14 mouse cellular contexts compared by ENCODE assay signal in the genomic region with DNA sequence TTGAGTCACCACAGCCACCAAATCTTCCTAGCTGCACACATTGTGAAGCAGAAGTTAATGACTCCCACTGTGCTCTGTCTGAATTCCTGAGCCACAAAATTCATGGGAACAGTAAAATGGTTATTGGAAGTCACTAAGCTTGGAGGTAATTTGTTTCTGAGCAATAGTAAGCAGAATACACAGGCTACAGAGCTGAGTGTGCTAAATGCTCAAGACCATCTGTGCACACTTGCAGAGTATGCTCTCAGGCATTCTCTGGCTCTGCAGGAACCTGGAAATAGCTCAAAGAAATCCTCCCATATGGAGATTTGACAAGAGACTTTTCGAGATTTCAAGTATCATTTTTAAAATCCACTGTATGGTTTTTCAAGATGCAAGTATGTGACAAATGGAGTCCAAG. TPM values are rescaled to one million over a fixed set of nuclear protein-coding genes. Genes with fewer than 3 reads are reported as not detected.
A peak's percentile ranks its signal among the peaks of the same experiment; 100 is the strongest.
DNase-seq lines count a peak whose midpoint lies in the region; ATAC-seq and TF ChIP-seq lines count a peak whose summit lies in the region.
"Had no signal": no experiment of that assay in that cellular context is flagged by ENCODE, and none has a peak within 500 bp of the region (broad histone marks: within the 10 kb centered on the region; RNA-seq: fewer than 3 reads in every experiment).

No protein-coding gene starts in this region.

- no peak overlapping the region for H3ac ChIP-seq in myocyte (ENCODE audit: control insufficient read depth, insufficient read length)

- peak; percentile 86 for ATAC-seq in forebrain, embryonic 16.5 days
- ATAC-seq in forebrain, embryonic 12.5 days (ENCODE audit: low FRiP score): no peak
- ATAC-seq: midbrain, embryonic 13.5 days had no signal

- no peaks in the 10 kb centered on the region for H3K4me1 ChIP-seq in forebrain, embryonic 16.5 days (replicated peaks; ENCODE audit: control insufficient read depth, insufficient read depth, low read length)
- no peaks in the 10 kb centered on the region for H3K4me1 ChIP-seq in forebrain, embryonic 12.5 days
- no peaks in the 10 kb centered on the region; the same call in 1 of the 2 replicates for H3K4me1 ChIP-seq in cerebellum, adult 2 months (ENCODE audit: control insufficient read depth, insufficient read depth, low read length)
- H3K4me1 ChIP-seq: limb, embryonic 12.5 days; midbrain, embryonic 13.5 days; neural tube, embryonic 13.5 days had no signal

- no peaks in the 10 kb centered on the region for H3K9me3 ChIP-seq in forebrain, embryonic 16.5 days (ENCODE audit: control insufficient read depth, low read length)
- H3K9me3 ChIP-seq in forebrain, embryonic 12.5 days: no peaks in the 10 kb centered on the region
- H3K9me3 ChIP-seq: limb, embryonic 12.5 days; midbrain, embryonic 13.5 days; neural tube, embryonic 13.5 days had no signal

- no peaks in the 10 kb centered on the region for H3K36me3 ChIP-seq in forebrain, embryonic 16.5 days (ENCODE audit: control insufficient read depth, insufficient read depth)
- no peaks in the 10 kb centered on the region for H3K36me3 ChIP-seq in forebrain, embryonic 12.5 days (replicated peaks)
- no peaks in the 10 kb centered on the region for H3K36me3 ChIP-seq in myocyte (ENCODE audit: control insufficient read depth, insufficient read depth)
- H3K36me3 ChIP-seq: limb, embryonic 12.5 days; midbrain, embryonic 13.5 days; neural tube, embryonic 13.5 days had no signal

- H3K9ac ChIP-seq in forebrain, embryonic 16.5 days (replicated peaks; ENCODE audit: low read depth, low read length): no peak overlapping the region
- no peak overlapping the region for H3K9ac ChIP-seq in forebrain, embryonic 12.5 days
- H3K9ac ChIP-seq: limb, embryonic 12.5 days; midbrain, embryonic 13.5 days; neural tube, embryonic 13.5 days had no signal

- no peak for TF ChIP-seq CTCF in cerebellum, adult 2 months (IDR thresholded peaks at IDR 0.05; ENCODE audit: borderline replicate concordance, insufficient read depth, low read depth, low read length)

- H3K27ac ChIP-seq in forebrain, embryonic 16.5 days (ENCODE audit: low read length): no peak overlapping the region
- no peak overlapping the region for H3K27ac ChIP-seq in forebrain, embryonic 12.5 days
- no peak overlapping the region for H3K27ac ChIP-seq in cerebellum, adult 2 months (ENCODE audit: insufficient read depth, low read length)
- H3K27ac ChIP-seq: layer of hippocampus, adult 2 months; limb, embryonic 12.5 days; macrophage; midbrain, embryonic 13.5 days; neural tube, embryonic 13.5 days had no signal

- H3K27me3 ChIP-seq in forebrain, embryonic 16.5 days (replicated peaks; ENCODE audit: control insufficient read depth, insufficient read depth, low read length): no peaks in the 10 kb centered on the region
- no peaks in the 10 kb centered on the region for H3K27me3 ChIP-seq in forebrain, embryonic 12.5 days
- no peaks in the 10 kb centered on the region for H3K27me3 ChIP-seq in cerebellum, adult 2 months (ENCODE audit: control insufficient read depth, insufficient read depth, low read length)
- no peaks in the 10 kb centered on the region for H3K27me3 ChIP-seq in myocyte (ENCODE audit: control insufficient read depth, insufficient read depth, insufficient read length)
- H3K27me3 ChIP-seq: limb, embryonic 12.5 days; midbrain, embryonic 13.5 days; neural tube, embryonic 13.5 days had no signal

- intact Hi-C loops in left cerebral cortex, postnatal 4 days (cut with DNase I): loop anchor here (10.0 kb wide), 1 partner anchor 308 kb away; no protein-coding TSS in a partner anchor
- intact Hi-C loops in gastrocnemius, postnatal 36 days (cut with DNase I): no loop called here

- no peaks in the 10 kb centered on the region for H3K79me2 ChIP-seq in myocyte (ENCODE audit: control insufficient read depth, insufficient read depth)

- peak; percentile 4 for DNase-seq in left cerebral cortex, adult 11 months (ENCODE audit: low spot score)
- no peak for DNase-seq in left cerebral cortex, postnatal 4 days
- peak; percentile 20 to 57 for DNase-seq in cerebellum, adult 2 months
- DNase-seq in heart, postnatal 4 days: no peak
- DNase-seq in gastrocnemius, postnatal 36 days: no peak
- DNase-seq: adrenal gland, postnatal 10 days had no signal

- TF ChIP-seq POLR2A in cerebellum, adult 2 months (IDR thresholded peaks at IDR 0.05; ENCODE audit: borderline replicate concordance, insufficient read depth, low read length): no peak
- no peak for TF ChIP-seq POLR2A in myocyte (IDR thresholded peaks at IDR 0.05; ENCODE audit: insufficient read length, low read depth)

- H3K4me3 ChIP-seq in forebrain, embryonic 16.5 days (replicated peaks; ENCODE audit: low read length): no peak overlapping the region
- H3K4me3 ChIP-seq in forebrain, embryonic 12.5 days (replicated peaks): no peak overlapping the region
- no peak overlapping the region for H3K4me3 ChIP-seq in cerebellum, adult 2 months (replicated peaks; ENCODE audit: insufficient read depth, low read depth, low read length)
- H3K4me3 ChIP-seq in myocyte: no peak overlapping the region
- H3K4me3 ChIP-seq: layer of hippocampus, adult 2 months; limb, embryonic 12.5 days; midbrain, embryonic 13.5 days; neural tube, embryonic 13.5 days had no signal

- no peak overlapping the region for H3K4me2 ChIP-seq in forebrain, embryonic 16.5 days (ENCODE audit: low read length)
- no peak overlapping the region for H3K4me2 ChIP-seq in forebrain, embryonic 12.5 days
- peak overlapping the region; percentile 58 for H3K4me2 ChIP-seq in myocyte (ENCODE audit: low read depth)
- H3K4me2 ChIP-seq: limb, embryonic 12.5 days; midbrain, embryonic 13.5 days; neural tube, embryonic 13.5 days had no signal

- WGBS in forebrain, embryonic 16.5 days: 57% methylated on average over 1 of the region's 1 CpGs
- 69% methylated on average over 1 of the region's 1 CpGs for whole genome bisulfite sequencing in forebrain, embryonic 12.5 days
- 10% methylated on average over 1 of the region's 1 CpGs for WGBS in cerebellum, adult 2 months

TF ChIP-seq in myocyte, 11 proteins besides CTCF, POLR2A, EP300 and RAD21:
- TF ChIP-seq USF1 (IDR thresholded peaks at IDR 0.05; ENCODE audit: low read depth) (no peak), REST (IDR thresholded peaks at IDR 0.05; ENCODE audit: insufficient read depth, insufficient read length) (no peak), MYOD1 (IDR thresholded peaks at IDR 0.05; ENCODE audit: control insufficient read depth in 1 of 3, insufficient read length in 2 of 3, low read depth in 2 of 3) (no peak), TCF3 (IDR thresholded peaks at IDR 0.05; ENCODE audit: insufficient read length, low read depth) (no peak), MAX (IDR thresholded peaks at IDR 0.05; ENCODE audit: low read depth) (no peak), CEBPB (IDR thresholded peaks at IDR 0.05; ENCODE audit: insufficient read depth, poor library complexity, severe bottlenecking) (no peak), SRF (IDR thresholded peaks at IDR 0.05; ENCODE audit: control insufficient read depth, insufficient read length, low read depth) (no peak), TCF12 (IDR thresholded peaks at IDR 0.05; ENCODE audit: insufficient read depth, poor library complexity, severe bottlenecking) (no peak), POLR2AphosphoS2 (IDR thresholded peaks at IDR 0.05; ENCODE audit: insufficient read length, low read depth) (no peak)

RNA-seq across cellular contexts. Expression of a gene that starts 31.5 kb away (rescaled TPM):
- polyA plus RNA-seq in forebrain, embryonic 16.5 days (2015; fragmentation: Nextera tagmentation; extraction: Ambion mirVana): 18.2 and 20.9 TPM in 2 replicates
- polyA plus RNA-seq in forebrain, embryonic 12.5 days (2016; fragmentation: Nextera tagmentation; extraction: Ambion mirVana): 22.7 and 22.9 TPM in 2 replicates
- total RNA-seq in left cerebral cortex, postnatal 4 days (2021): 10 to 100 TPM; 15.6 to 17.5 TPM
- polyA plus RNA-seq in cerebellum, adult 2 months (2012; rRNA removed): 10.5 and 11.2 TPM in 2 replicates
- 2.3 TPM for polyA plus RNA-seq in myocyte (2012; fragmentation: generic; extraction: Trizol)
- 10 to 100 TPM; 15.6 to 16.6 TPM for total RNA-seq in heart, postnatal 4 days (2021)
- total RNA-seq in gastrocnemius, postnatal 36 days (2021): 1 to 10 TPM; 5.8 to 5.9 TPM

RNA-seq across cellular contexts. Expression of a gene that starts 41.1 kb away (rescaled TPM):
- 5.5 and 6.6 TPM in 2 replicates for polyA plus RNA-seq in forebrain, embryonic 16.5 days (2015; fragmentation: Nextera tagmentation; extraction: Ambion mirVana)
- 2.0 and 2.1 TPM in 2 replicates for polyA plus RNA-seq in forebrain, embryonic 12.5 days (2016; fragmentation: Nextera tagmentation; extraction: Ambion mirVana)
- total RNA-seq in left cerebral cortex, postnatal 4 days (2021): 10 to 100 TPM; 49.1 to 54.5 TPM
- polyA plus RNA-seq in cerebellum, adult 2 months (2012; rRNA removed): 23.2 and 24.6 TPM in 2 replicates
- polyA plus RNA-seq in myocyte (2012; fragmentation: generic; extraction: Trizol): 0.13 TPM
- 10 to 100 TPM; 11.7 to 16.9 TPM for total RNA-seq in heart, postnatal 4 days (2021)
- total RNA-seq in gastrocnemius, postnatal 36 days (2021): 10 to 100 TPM in 1 of 2 experiments, 1 to 10 TPM in 1; 5.5 to 10.5 TPM

Comparison
In these comparisons a context has a peak if more than half of its experiments do, and no peak if none do; other contexts are left out.
1. DNase-seq: peak in left cerebral cortex, adult 11 months (single experiment) and cerebellum, adult 2 months (2 of 2); none in left cerebral cortex, postnatal 4 days (single experiment), heart, postnatal 4 days (single experiment) and gastrocnemius, postnatal 36 days (0 of 2).